Mouse (Mus musculus): ENCODE data around the gene Olfr823.
A peak's percentile ranks its signal among the peaks of the same experiment; 100 is the strongest.
"Not testable (repeated sequence)": the region's sequence is repeated elsewhere in the genome, so short reads cannot be mapped to it uniquely, and the experiment has no call there.

Olfr823 gene

GRCm38 (mm10) chr10:130115283-130115682 is at the start of gene Olfr823:
TSS of gene Olfr823 (minus strand) at chr10:130115383.
- not testable (repeated sequence) for DNase-seq

- no peak for DNase-seq
Observed at GRCm38 (mm10) chr10:130144121-130144520, 28.9 kb upstream of the Olfr823 start.

- not testable (repeated sequence) for DNase-seq
Observed at GRCm38 (mm10) chr10:130142481-130142880, 27.3 kb upstream of the Olfr823 start.

GRCm38 (mm10) chr10:130134811-130135210 is 19.6 kb upstream of the Olfr823 start:
- no peak for DNase-seq

GRCm38 (mm10) chr10:130129900-130130299 is 14.7 kb upstream of the Olfr823 start, which contains the start of gene Olfr824:
TSS of gene Olfr824 (minus strand) at chr10:130130000.
- not testable (repeated sequence) for DNase-seq

GRCm38 (mm10) chr10:130116045-130116444 is 862 bp upstream of the Olfr823 start:
- DNase-seq, result not testable (repeated sequence)

- DNase-seq, result no peak
Observed at GRCm38 (mm10) chr10:130096104-130096503, 19.1 kb downstream of the Olfr823 start.

- DNase-seq, result peak; percentile 43 to 65
Observed at GRCm38 (mm10) chr10:130092838-130093440, 22.2 kb downstream of the Olfr823 start.

GRCm38 (mm10) chr10:130070910-130071309 is 44.3 kb downstream of the Olfr823 start, which contains the start of gene Olfr822:
TSS of gene Olfr822 (plus strand) at chr10:130071210.
- DNase-seq, result no peak

All from kidney, postnatal 25 days (tissue).